Mouse (Mus musculus) kidney, postnatal 14 days (tissue): ENCODE results near the gene Prcp.

ENCODE experiments used
- DNase-seq: peaks from one replicate; pipeline ENCODE4 v3.0.0; 2022; ENCODE audit warnings: mixed read lengths

Prcp gene

DNA sequence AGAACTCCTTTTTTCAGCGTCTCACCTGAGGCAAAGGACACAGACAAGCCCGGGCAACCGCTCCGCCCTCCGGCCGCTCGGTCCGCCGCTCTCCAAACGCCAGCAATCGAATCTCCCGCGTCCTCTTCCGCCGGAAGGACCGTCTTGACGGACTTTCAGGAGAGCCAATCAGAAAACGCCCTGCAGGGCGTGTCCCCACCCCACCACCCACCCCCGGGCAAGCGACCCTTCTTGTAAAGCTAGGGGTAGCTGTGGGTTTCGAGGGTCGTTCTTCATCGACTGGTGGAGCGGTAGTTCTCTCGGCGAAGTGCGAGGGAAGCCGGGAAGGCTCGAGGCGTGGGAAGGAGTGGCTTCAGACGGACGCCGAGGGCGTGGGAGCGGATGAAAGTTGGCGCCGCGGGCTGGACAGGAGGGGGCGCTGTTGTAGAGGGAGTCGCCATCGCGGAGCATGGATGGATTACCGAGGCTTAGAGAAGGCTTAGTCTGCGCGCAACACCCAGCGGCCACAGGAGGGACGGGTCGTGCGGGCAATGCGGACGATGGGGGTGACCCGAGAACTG lies at the start of gene Prcp, which contains the start of gene Ddias:
TSS of gene Prcp (plus strand) at position 355 of the 560 bp plus-strand sequence.
TSS of gene Ddias (minus strand) at position 132 of the 560 bp plus-strand sequence.
- peak; percentile 96 for DNase-seq

DNA sequence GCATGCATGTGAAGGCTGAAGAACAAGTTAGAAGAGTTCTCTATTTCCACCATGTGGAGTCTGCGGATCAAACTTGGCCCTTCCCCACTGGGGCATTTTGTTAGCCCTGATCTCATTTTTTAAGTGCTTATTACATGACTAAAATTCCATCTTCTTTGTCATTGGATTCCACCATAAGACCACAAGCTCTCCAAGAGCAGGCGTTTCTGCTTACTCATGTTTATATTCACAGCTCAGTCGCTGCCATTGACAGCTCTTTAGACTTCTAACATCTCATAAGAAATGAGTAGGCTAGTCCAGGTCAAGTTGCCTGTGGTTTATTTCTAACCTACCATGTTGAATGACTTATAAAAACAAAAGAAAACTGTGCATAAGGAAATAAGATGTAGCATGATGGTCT lies 48.0 kb upstream of the Prcp start:
- no peak for DNase-seq

DNA sequence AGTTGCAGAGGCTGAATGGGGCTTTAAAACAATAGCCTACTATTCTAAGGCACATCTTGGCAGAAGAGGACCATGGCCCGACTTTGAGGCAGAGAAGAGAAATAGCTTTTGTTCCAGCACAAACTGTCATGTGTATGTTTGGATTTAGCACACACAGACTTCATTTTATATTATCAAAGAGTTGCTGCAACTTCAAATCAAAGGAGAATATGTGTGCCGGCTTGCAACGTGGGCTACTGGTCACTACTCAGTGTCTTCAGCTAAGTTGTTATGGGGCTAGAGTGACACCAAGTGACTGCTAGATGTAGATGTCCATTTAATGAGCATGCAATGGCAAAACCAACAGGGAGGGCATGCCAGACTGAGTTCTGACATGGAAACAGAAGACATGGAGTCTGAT lies 46.3 kb upstream of the Prcp start:
- DNase-seq: peak; percentile 36

DNA sequence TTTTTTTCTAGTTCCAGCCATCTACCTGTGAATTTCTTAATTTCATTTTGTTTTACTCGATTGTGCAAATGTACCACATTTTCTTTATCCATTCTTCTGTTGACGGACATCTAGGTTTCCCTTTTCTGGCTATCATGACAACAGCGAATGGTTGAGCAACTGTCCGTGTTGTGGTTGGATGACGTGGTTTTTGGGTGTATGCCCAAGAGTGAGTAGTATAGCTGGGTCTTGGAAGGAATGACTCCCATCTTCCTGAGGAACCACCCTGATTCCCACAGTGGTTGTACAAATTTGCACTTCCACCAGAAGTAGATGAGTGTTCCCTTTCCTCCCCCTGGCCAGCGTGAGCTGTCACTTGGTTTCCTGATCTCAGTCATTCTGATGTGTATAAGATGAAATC lies 41.9 kb upstream of the Prcp start:
- DNase-seq: no peak

DNA sequence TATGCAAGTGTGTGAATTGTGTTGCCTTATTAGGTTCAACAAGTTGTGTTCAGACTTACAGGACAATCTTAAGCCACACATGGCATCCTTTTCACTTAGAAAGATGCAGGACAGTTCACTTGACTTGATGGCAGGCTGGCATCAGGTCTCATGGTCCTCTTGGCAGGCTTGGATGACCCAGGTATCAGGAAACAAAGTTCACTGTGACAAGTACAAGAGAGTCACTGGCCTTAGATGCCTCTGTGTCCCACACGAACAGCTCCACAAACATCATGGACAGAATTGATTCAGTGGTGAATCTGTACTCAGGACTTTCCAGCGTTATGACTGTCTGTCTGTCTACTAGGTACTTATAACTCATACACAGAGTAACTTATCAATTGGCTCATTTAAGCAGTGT lies 39.9 kb upstream of the Prcp start:
- DNase-seq: no peak

DNA sequence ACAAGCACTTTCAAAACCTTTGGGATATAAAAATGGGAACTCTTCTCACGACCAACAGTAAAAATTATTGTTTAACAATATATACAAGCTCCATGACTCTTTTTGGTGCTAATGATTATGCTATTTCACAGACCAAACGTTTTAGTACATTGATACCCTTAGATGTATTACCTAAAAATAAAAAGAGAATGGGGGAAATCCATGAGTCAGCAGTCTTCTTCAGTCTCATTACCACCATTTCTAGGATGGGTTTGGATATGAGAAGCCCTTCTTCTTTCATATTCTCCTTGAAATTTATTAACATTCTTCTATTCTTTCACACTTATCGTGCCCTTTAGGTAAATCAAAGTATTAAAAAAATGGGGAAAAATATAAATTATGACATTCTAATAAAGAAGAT lies 37.8 kb upstream of the Prcp start:
- no peak for DNase-seq

DNA sequence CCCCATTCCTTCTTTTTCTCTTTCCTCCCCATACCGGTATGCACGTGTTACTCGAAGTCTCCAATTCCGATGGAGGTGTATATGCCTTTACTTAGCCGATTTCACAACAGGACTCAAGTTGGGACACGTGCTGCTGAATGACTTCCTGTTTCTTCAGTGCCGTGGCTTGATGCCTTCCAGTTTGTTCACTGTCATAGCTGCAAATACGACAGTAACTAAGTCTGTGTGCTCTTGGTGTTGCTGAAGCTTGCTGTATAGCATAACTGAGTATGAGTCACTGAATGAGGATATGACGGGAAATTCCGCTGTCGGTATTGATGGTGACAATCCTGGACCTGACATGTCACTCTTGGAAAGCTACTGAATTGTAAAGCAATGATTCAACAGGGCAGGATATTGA lies 37.0 kb upstream of the Prcp start:
- DNase-seq: no peak

DNA sequence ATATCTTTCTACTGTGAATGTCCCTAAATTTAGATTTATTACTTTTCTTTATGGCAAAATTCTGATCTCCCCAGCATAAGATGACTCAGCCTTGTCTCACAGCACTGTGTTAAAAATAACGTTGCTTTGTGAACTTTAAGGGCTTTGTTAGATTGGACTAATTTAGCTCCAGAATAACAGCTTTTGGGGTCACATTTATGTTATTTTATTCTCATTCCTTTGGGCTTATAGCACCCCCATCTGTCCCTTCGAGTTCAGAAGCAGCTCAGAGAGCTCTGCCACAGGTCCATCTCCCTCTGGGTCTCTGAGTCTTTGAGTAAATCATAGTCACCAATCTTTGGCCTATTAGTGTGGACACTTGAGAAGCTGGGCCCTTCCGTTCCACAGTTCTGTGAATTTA lies 36.4 kb upstream of the Prcp start:
- DNase-seq: no peak

DNA sequence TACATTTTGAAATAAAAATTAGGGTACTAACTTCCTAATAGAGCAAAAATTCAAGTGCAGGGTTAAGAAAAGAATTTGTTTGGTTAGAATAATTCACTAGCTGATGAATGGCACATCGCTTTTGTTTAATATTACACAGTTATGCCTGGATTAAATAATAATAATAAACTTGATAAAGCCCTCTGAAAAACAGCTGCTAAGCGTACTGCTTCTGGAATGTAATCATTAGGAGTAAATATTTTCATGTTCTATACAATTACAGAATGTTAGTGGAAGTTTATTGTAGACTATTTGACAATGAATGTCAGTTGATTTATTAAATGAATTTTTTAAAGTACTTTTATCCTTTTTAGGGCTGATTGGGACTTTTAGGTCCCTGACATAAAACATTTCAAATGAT lies 32.0 kb upstream of the Prcp start:
- no peak for DNase-seq

DNA sequence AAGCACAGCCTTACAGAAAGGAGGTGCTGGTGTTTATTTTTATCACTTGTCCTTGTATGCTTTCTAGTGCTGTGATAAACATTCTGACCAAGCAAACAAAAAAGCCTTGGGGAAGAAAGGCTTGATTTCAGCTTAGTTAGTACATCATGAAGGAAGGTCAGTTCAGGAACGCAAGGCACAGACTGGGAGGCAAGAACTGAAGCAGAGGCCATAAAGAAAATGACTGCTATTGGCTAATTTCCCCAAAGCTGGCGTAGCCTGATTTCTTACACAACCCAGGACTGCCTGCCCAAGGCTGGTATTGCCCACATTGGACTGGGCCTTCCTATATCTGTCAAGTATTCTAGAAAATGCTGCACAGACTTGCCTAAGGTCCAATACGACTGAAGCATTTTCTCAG lies 26.0 kb upstream of the Prcp start:
- DNase-seq: no peak

DNA sequence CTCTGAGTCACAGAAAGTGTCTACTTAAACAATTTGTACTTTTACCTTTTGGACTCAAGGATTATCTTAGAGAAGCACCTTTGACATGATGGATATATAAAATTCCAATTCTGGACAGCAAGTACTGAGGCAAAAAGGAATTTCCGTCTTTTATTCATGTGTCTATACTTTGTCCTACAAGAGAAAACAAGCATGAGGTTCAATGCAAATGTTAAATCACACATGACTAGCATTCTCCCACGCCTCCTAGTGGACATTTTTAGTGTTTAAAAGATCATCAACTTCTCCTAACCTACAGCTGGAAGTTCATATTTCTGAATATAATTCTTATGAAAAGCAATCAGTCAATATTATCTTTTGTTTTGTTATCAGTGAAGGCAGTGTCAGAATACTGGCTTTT lies 7.7 kb upstream of the Prcp start:
- DNase-seq: peak; percentile 13

DNA sequence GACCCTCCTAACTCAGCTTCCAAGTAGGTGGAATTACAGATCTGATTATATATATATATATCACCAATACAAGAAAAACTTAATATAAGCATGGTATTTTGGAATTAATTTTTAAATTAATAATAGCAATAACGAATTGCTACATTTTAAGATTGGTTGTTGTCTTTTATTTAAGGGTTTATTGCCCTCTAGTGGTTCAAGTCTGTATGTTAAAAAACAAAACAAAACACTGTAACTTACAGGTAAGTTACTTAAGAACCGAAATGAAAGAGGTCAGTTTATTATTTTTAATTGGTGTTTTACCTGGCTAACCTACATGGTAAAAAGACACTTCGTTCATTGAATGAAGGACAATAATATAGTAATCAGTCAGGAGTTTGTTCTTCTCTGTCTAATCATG lies 4.1 kb upstream of the Prcp start:
- DNase-seq: no peak

DNA sequence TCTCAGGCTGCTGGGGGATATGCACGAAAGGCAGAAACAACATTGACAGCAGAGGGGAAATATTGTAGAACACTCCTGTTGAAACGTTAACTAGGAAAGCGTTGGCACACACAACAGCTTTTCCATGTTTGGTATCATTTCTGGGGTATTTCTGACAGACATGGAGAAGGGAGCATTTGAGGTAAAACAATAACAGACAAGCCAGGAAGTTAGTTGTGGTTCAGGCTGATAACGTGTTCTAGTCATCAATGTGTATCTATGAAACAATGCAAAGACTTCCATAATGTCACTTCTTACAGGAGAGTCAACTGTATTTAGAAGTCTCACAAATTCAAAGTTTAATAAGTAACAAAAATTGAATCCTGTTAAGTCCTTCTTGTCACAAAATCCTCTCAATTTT lies 2.7 kb upstream of the Prcp start:
- DNase-seq: no peak

DNA sequence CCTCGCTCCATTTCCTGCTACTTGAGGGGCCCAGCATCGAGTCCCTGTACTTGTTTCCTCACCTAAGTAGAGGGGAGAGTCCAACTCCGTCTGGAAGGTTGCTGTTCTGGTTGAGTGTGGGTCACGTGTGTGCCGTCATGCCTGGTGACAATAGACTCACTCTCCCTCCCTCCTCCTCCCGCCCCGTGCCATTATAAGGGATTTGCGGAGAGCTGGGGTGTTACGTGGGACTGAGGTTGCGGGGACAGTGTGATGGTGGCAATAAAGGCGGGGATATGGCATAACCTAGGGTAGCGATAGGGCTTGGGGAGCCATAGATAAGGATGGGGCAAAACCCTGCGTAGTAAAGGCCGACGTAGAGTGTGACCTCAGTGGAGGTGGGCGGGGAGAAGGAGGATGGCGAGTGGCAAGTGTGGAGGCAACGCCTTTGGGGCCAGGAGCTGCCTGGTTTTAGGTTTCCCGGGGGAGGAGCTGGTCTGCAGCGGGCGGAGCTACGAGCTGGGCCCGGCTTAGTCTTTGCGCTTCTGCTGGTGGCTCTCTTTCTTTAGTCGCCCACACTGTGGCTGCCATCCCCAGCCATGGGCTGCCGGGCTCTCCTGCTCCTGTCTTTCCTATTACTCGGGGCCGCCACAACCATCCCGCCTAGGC lies 615 bp downstream of the Prcp start:
- peak; percentile 91 for DNase-seq

DNA sequence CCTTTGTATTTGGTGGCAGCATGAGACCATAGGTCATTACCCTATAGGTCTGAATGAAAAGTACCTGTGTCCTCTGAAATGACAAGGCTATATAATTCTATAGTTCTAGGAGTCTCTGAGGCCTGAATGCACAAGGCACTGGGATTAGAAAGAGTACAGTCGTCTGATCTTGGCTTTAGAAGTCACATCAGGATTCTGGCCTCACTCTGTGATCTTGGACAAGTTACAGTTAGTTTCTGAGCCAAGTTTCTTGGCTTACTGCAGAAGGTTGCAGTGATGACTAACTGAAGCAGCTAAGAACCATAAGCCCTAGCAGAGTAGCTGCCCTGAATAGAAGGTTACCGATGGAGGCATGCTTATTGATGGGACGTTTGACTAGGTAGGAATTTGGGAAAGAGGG lies 1.8 kb downstream of the Prcp start:
- DNase-seq: peak; percentile 20

DNA sequence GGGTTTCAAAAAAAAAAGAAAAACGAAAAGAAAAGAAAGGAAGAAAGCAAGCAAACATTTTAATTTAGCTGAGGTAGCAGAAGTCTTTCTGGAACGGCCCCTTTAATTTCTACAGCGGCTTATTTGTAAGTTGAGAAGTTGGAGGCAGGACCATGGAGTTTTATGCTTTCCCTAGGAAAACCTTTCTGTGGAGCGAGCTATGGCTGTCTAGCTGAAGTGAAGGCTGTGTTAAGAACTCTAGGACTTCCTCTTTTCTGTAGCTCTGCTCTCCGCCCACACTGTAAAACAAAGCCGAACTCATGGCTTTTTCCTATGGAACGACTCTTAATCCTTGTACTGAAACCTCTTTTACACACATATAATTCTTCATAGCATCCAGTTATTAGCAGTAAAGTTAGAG lies 2.3 kb downstream of the Prcp start:
- DNase-seq: peak; percentile 21

DNA sequence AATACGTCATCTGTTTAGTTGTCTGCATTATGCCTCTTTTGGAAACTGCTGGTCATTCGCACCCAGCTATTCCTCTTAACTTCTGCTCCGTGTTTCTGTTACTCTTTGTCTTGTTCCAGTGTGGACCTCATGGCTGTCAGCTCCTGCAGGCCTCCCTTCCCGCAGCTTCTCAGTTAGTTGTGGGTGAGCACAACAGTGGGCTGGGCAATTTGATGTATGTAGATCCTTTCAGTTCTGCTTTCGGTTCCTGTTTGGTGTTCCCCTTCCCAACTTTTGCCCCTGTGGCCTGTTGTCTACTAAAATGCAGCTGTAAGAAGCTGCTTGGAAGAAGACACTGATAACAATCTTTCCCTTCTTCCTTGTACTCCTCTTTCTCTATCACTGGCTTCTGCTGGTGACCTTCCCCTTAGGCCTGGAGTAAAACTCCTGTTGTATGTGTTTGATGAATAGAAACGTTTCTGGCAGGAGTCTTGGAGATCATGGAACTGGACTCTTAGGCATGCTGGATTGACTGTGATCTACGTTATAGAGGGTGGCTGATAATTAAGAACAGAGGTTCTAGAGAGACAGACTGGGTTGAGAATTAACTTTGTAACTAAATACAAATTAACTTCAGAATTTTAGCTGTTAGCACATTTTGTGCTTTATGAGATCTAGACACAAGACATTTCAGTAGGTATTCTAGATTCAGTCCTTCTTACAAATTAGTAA lies 4.5 kb downstream of the Prcp start:
- peak; percentile 27 for DNase-seq

DNA sequence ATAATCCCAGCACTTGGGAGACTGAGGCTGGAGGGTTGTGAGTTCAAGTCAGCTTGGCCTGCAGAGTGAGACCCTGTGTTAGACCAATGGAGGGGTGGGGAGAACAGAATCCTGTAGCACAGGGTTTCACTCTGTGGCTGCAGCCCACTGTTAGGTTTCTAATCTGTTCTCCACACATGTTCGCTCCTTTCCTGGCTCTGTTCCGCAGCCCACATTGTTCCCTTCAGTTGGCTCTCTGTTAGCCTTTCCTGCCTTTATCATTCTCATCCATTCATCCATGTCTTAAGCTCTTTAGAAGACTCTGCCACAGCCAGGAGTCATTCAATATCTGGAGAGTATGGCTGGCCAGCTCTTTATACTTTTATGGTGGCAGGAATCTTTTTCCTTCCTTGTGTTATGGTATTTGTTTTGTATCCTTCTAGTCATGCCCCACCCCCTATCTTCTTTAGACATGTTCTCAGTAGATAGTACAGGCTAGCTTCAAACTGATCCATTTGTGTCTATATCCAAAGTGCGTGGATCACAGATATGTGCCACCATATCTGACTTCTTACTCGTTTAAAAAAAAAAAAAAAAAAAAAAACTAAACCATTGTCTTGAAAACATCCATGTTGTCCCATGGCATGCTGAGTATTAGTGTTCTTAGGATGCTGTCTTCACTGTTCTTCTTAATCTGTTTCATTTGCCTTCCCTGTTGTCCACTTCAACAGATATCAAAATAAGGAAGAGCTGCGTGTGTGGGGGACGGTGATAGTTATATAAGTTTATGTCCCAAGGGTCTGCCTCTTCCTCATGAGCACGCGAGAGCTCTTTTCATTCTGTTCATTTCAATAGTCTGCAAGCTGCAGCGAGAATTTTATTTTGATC lies 9.8 kb downstream of the Prcp start:
- DNase-seq: no peak

DNA sequence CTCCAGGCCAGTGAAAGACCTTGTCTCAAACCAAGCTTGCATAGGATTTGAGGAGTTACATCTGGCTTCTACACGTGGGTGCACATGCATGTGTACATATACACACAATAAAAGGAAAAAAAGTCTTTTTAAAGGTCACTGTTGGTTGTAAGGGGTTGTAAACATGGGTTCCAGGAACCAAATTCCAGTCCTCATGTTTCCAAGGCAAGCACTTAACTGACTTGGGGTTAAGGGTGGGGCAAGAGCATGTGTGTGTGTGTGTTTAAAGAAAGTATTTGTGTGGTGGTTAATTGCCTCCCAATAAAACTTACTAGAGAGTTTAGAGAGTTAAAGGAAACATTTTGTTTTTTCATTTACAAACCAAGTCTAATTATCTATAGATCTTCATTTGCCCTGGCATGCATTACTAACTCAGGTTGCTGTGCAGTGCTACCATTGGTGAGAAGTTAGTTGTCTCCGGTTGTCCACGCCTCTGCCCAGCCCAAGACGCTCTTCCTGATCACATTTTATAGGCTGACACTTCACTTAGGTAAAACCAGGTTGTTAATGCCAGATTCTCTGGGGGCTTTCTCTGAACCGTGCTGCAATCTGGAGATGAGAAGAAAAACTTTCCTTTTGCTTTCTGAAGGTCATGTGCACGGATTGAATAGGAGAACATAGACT lies 10.9 kb downstream of the Prcp start:
- DNase-seq: no peak

DNA sequence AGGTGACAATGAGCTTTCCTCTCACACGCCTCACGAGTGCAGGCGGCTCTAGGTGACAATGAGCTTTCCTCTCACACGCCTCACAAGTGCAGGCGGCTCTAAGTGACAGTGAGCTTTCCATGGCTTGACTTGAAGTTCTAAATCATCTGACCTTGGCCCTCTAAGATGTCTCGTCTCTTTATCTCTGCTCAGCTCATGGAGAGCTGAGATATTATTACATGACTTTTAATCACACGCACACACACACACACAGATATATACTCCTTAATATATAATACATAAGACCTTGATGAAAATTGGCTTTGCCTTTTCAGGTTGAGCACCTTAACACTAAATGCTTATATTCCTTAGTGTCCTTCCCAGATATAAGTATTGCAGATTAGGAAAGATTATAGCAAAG lies 12.5 kb downstream of the Prcp start:
- DNase-seq: no peak

DNA sequence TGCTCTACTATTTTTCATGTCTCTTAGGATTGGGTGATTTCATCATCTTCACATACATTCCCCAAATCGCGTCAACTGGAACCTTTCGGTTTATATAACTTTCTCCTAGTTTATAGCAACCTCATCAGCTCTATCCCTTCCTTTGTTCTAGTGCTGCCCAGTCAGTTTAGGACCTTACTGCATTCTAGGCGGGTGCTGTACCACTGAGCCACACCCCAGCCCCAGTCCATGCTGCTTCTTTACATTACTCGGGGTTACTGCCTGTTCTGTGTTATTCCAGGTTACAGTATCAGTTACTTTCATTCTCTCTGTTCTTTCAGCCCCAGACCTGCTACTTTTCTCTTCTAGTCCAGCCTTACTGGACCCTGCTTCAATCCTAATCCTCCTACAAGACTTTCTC lies 13.0 kb downstream of the Prcp start:
- DNase-seq: no peak

DNA sequence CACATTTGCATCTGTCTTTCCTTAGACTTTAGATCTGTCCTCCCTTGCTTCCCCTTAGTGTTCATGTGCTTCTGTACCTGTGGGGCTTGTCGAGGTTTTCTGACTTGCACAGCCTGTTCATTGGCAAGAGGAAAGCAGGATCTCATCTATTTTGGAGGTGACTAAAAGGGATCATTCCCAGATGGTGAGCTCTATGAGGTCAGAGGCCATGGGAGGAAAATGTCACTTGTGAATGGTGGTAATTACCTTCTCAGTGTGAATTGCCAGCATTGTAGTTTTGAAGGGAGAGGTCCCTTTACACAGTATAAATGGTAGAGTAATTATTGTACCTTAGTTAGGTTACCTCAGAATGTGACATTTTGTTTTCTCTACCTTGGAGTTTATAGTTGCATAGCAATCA lies 15.9 kb downstream of the Prcp start:
- DNase-seq: no peak

DNA sequence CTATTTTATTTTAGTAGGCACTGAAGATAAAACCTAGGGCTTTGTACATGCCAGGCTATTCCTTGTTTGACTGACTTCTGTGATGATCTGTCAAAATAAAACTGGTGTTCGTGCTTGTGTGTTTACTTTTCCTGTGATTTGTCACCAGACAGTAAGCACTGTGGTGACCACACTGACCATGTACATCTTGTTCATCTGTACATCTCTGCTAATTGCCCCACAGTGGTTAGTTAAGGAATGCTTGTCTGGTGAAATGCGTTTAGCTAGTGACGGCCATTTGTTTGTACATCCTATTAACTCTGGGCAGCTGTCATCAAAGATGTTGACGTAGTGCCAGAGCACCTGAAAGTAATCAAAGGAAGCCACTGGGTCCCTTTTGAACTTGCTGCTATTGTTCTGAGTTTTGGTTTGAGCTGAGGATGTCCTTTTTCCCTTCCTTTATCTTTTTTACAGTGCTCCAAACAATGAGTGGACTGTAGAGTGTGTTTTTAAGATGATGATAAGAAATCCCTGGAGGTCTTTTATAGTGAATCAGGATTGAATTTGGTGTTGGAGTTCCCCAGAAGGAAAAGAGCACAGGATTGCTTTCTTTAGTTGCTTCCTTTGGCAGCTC lies 16.5 kb downstream of the Prcp start:
- no peak for DNase-seq
